Mouse (Mus musculus) liver, embryonic 12.5 days (tissue): ENCODE measurements around the gene Scamp2. TPM values are rescaled to one million over a fixed set of nuclear protein-coding genes. Genes with fewer than 3 reads are reported as not detected.

ENCODE experiments used
- ATAC-seq: fragments of 200-750 bp; cut with Nextera tagmentation; 2 replicates; pipeline ENCODE4 v1.8.0; 2017; ENCODE audit warnings: moderate number of reproducible peaks, mild to moderate bottlenecking, moderate library complexity
- H3K27ac ChIP-seq: fragments of 300-500 bp; sonication (generic); 2 replicates; pipeline ENCODE4 v1.5.1; 2016; ENCODE audit warnings: mild to moderate bottlenecking
- H3K27me3 ChIP-seq: fragments of 300-500 bp; sonication (generic); replicated peaks from 2 replicates; pipeline ENCODE4 v1.6.1; 2016; ENCODE audit warnings: mild to moderate bottlenecking, moderate library complexity
- H3K36me3 ChIP-seq: fragments of 300-500 bp; sonication (generic); 2 replicates; pipeline ENCODE4 v1.6.1; 2016; ENCODE audit warnings: mild to moderate bottlenecking, moderate library complexity
- H3K4me1 ChIP-seq: fragments of 300-500 bp; sonication (generic); 2 replicates; pipeline ENCODE4 v1.6.1; 2016
- H3K4me2 ChIP-seq: fragments of 300-500 bp; sonication (generic); 2 replicates; pipeline ENCODE4 v1.6.1; 2016; ENCODE audit warnings: mild to moderate bottlenecking, moderate library complexity
- H3K4me3 ChIP-seq: fragments of 300-500 bp; sonication (generic); 2 replicates; pipeline ENCODE4 v1.5.1; 2016; ENCODE audit warnings: mild to moderate bottlenecking, moderate library complexity
- H3K9ac ChIP-seq: fragments of 300-500 bp; sonication (generic); 2 replicates; pipeline ENCODE4 v1.6.1; 2016; ENCODE audit warnings: mild to moderate bottlenecking, moderate library complexity
- H3K9me3 ChIP-seq: fragments of 300-500 bp; sonication (generic); replicated peaks from 2 replicates; pipeline ENCODE4 v1.6.1; 2016; ENCODE audit warnings: mild to moderate bottlenecking, moderate library complexity
- WGBS: fragments of 180-500 bp; shearing (Covaris S2); methylation state at CpG from one replicate; pipeline ENCODE4 v1.1.7; 2016; ENCODE audit not compliant: insufficient replicate concordance; 5-methylcytosine and 5-hydroxymethylcytosine counted together
- polyA plus RNA-seq: library from polyadenylated mRNA; unstranded; fragments of >200 nt; fragmentation: Nextera tagmentation; extraction: Ambion mirVana; gene quantifications from 2 replicates; pipeline ENCODE4 v1.2.1, GENCODE M21; 2016

Scamp2 gene
- 32.5 and 33.2 TPM in 2 replicates for polyA plus RNA-seq

GRCm38 (mm10) chr9:57560861-57561710 lies at the start of gene Scamp2:
Scamp2 (plus strand) TSS chr9:57560943.
- peak within 1 kb of the TSS; percentile 70 for H3K9ac ChIP-seq
- H3K4me2 ChIP-seq, result peak within 1 kb of the TSS; percentile 83
- under 1% methylated on average over 37 of the region's 37 CpGs for WGBS
- no peaks in the 10 kb centered on the region for H3K9me3 ChIP-seq
- H3K27ac ChIP-seq, result peak within 1 kb of the TSS; percentile 63
- no peaks in the 10 kb centered on the region for H3K36me3 ChIP-seq
- ATAC-seq, result peak; percentile 99
- H3K4me1 ChIP-seq, result peaks cover 47% of the 10 kb centered on the region
- H3K4me3 ChIP-seq, result peak within 1 kb of the TSS; percentile 68
- peaks cover 4% of the 10 kb centered on the region; the same call in 1 of the 2 replicates for H3K27me3 ChIP-seq

- Histone ChIP-seq H3K9me3 (no peaks in the 10 kb centered on the region), H3K4me2 (no peak overlapping the region), H3K36me3 (no peaks in the 10 kb centered on the region), H3K27ac (no peak overlapping the region), H3K27me3 (peaks cover 22% of the 10 kb centered on the region), H3K9ac (no peak overlapping the region), H3K4me3 (no peak overlapping the region), H3K4me1 (peaks cover 13% of the 10 kb centered on the region)
- no peak for ATAC-seq
- 11% methylated on average over 3 of the region's 3 CpGs for WGBS
Observed at GRCm38 (mm10) chr9:57517113-57517512, 43.6 kb upstream of the Scamp2 start.

- no peaks in the 10 kb centered on the region; the same call in 1 of the 2 replicates for H3K36me3 ChIP-seq
Observed at GRCm38 (mm10) chr9:57520375-57521055, 40.2 kb upstream of the Scamp2 start.

GRCm38 (mm10) chr9:57521056-57521911 lies 39.5 kb upstream of the Scamp2 start, which contains the start of gene Cox5a:
Cox5a (plus strand) TSS chr9:57521274.
- peak; percentile 97 for ATAC-seq
- H3K9me3 ChIP-seq, result no peaks in the 10 kb centered on the region
- peak within 1 kb of the TSS; percentile 98 for H3K9ac ChIP-seq
- H3K36me3 ChIP-seq, result peaks cover 5% of the 10 kb centered on the region
- H3K4me3 ChIP-seq, result peak within 1 kb of the TSS; percentile 96
- H3K4me2 ChIP-seq, result peak within 1 kb of the TSS; percentile 92
- H3K4me1 ChIP-seq, result peaks cover 51% of the 10 kb centered on the region
- H3K27me3 ChIP-seq, result no peaks in the 10 kb centered on the region
- WGBS, result under 1% methylated on average over 95 of the region's 95 CpGs
- peak within 1 kb of the TSS; percentile 97 for H3K27ac ChIP-seq

More at GRCm38 (mm10) chr9:57520375-57521055, 40.2 kb upstream of the Scamp2 start:
- Histone ChIP-seq H3K9ac (peak overlapping the region; percentile 98), H3K27me3 (no peaks in the 10 kb centered on the region), H3K4me3 (peak overlapping the region; percentile 96), H3K9me3 (no peaks in the 10 kb centered on the region), H3K4me1 (peaks cover 45% of the 10 kb centered on the region), H3K4me2 (peak overlapping the region; percentile 92), H3K27ac (peak overlapping the region; percentile 71)
- WGBS, result 26% methylated on average over 16 of the region's 16 CpGs
- ATAC-seq, result peak; percentile 28

GRCm38 (mm10) chr9:57522114-57522860 lies 38.5 kb upstream of the Scamp2 start:
- 26% methylated on average over 7 of the region's 7 CpGs for WGBS
- Histone ChIP-seq H3K4me2 (peak overlapping the region; percentile 92), H3K4me1 (peaks cover 54% of the 10 kb centered on the region), H3K4me3 (peak overlapping the region; percentile 96), H3K36me3 (peaks cover 12% of the 10 kb centered on the region), H3K27me3 (no peaks in the 10 kb centered on the region), H3K27ac (peak overlapping the region; percentile 97), H3K9me3 (no peaks in the 10 kb centered on the region), H3K9ac (peak overlapping the region; percentile 98)
- no peak for ATAC-seq

GRCm38 (mm10) chr9:57522861-57523246 lies 37.9 kb upstream of the Scamp2 start:
- ATAC-seq, result no peak
- H3K36me3 ChIP-seq, result peaks cover 12% of the 10 kb centered on the region
- H3K4me1 ChIP-seq, result peaks cover 54% of the 10 kb centered on the region
- H3K4me3 ChIP-seq, result peak overlapping the region; percentile 96
- H3K27ac ChIP-seq, result no peak overlapping the region
- 54% methylated on average over 4 of the region's 4 CpGs for WGBS
- peak overlapping the region; percentile 98 for H3K9ac ChIP-seq
- no peaks in the 10 kb centered on the region for H3K27me3 ChIP-seq
- H3K9me3 ChIP-seq, result no peaks in the 10 kb centered on the region
- peak overlapping the region; percentile 92 for H3K4me2 ChIP-seq

GRCm38 (mm10) chr9:57523754-57524153 lies 37.0 kb upstream of the Scamp2 start:
- H3K4me2 ChIP-seq, result no peak overlapping the region
- no peak overlapping the region for H3K9ac ChIP-seq
- peaks cover 17% of the 10 kb centered on the region for H3K36me3 ChIP-seq
- no peaks in the 10 kb centered on the region for H3K9me3 ChIP-seq
- H3K4me3 ChIP-seq, result no peak overlapping the region
- H3K27me3 ChIP-seq, result no peaks in the 10 kb centered on the region
- no peak overlapping the region for H3K27ac ChIP-seq
- no peak for ATAC-seq
- H3K4me1 ChIP-seq, result peaks cover 54% of the 10 kb centered on the region
- WGBS, result 59% methylated on average over 1 of the region's 1 CpGs

- H3K4me3 ChIP-seq, result no peak overlapping the region
Observed at GRCm38 (mm10) chr9:57524439-57524838, 36.3 kb upstream of the Scamp2 start.

GRCm38 (mm10) chr9:57525516-57525915 lies 35.2 kb upstream of the Scamp2 start:
- Histone ChIP-seq H3K27me3 (no peaks in the 10 kb centered on the region), H3K9ac (no peak overlapping the region), H3K27ac (no peak overlapping the region), H3K36me3 (peaks cover 34% of the 10 kb centered on the region), H3K4me2 (no peak overlapping the region), H3K4me3 (no peak overlapping the region), H3K4me1 (peaks cover 51% of the 10 kb centered on the region), H3K9me3 (no peaks in the 10 kb centered on the region)
- 77% methylated on average over 2 of the region's 2 CpGs for WGBS
- ATAC-seq, result no peak

More at GRCm38 (mm10) chr9:57524439-57524838, 36.3 kb upstream of the Scamp2 start:
- Histone ChIP-seq H3K27ac (no peak overlapping the region), H3K4me2 (peak overlapping the region; percentile 10; the same call in 1 of the 2 replicates), H3K27me3 (no peaks in the 10 kb centered on the region), H3K9me3 (no peaks in the 10 kb centered on the region), H3K4me1 (peaks cover 54% of the 10 kb centered on the region), H3K9ac (peak overlapping the region; percentile 39; the same call in 1 of the 2 replicates), H3K36me3 (peaks cover 24% of the 10 kb centered on the region)
- ATAC-seq, result no peak

GRCm38 (mm10) chr9:57526435-57526834 lies 34.3 kb upstream of the Scamp2 start:
- no peaks in the 10 kb centered on the region for H3K27me3 ChIP-seq
- no peaks in the 10 kb centered on the region for H3K9me3 ChIP-seq
- H3K36me3 ChIP-seq, result peaks cover 42% of the 10 kb centered on the region
- ATAC-seq, result no peak
- H3K9ac ChIP-seq, result no peak overlapping the region
- no peak overlapping the region for H3K4me3 ChIP-seq
- H3K4me2 ChIP-seq, result no peak overlapping the region
- H3K27ac ChIP-seq, result 0 out of 2 replicates have a peak overlapping the region, but pooled peaks have one; percentile 2
- H3K4me1 ChIP-seq, result peaks cover 49% of the 10 kb centered on the region

- H3K27ac ChIP-seq, result no peak overlapping the region
- peaks cover 8% of the 10 kb centered on the region for H3K4me1 ChIP-seq
- H3K9ac ChIP-seq, result no peak overlapping the region
- no peak overlapping the region for H3K4me2 ChIP-seq
- ATAC-seq, result no peak
- no peaks in the 10 kb centered on the region for H3K9me3 ChIP-seq
- H3K4me3 ChIP-seq, result no peak overlapping the region
- WGBS, result 77% methylated on average over 1 of the region's 1 CpGs
- H3K36me3 ChIP-seq, result peaks cover 65% of the 10 kb centered on the region
- no peaks in the 10 kb centered on the region for H3K27me3 ChIP-seq
Observed at GRCm38 (mm10) chr9:57531946-57532345, 28.8 kb upstream of the Scamp2 start.
